Mouse (Mus musculus): Measurements from ENCODE around the gene Ott. TPM values are rescaled to one million over a fixed set of nuclear protein-coding genes. Genes with fewer than 3 reads are reported as not detected.
"Not testable (repeated sequence)": the region's sequence is repeated elsewhere in the genome, so short reads cannot be mapped to it uniquely, and the experiment has no call there.

Ott gene
- total RNA-seq (2021): not detected

GRCm38 (mm10) chrX:149073982-149074381 is at the start of gene Ott:
Ott (plus strand) TSS chrX:149074282.
- intact Hi-C loops (cut with DNase I); DNase-seq (ENCODE audit: low spot score in 2 of 2): not testable (repeated sequence)

Other genes with a start within 250 kb of the Ott start
- gene Luzp4, start 216.6 kb upstream of the Ott start, total RNA-seq (2021): not detected
- gene Gm15093, start 198.1 kb downstream of the Ott start, total RNA-seq (2021): not detected

All from left cerebral cortex, postnatal 25 days (tissue).